Mouse (Mus musculus): ENCODE results near the gene Zbtb3.

GRCm38 (mm10) chr19:8772996-8773395 is 29.4 kb upstream of the Zbtb3 start:
- TF ChIP-seq CTCF (IDR thresholded peaks at IDR 0.05; ENCODE audit: low read depth, low read length) (no peak), POLR2A (IDR thresholded peaks at IDR 0.05; ENCODE audit: borderline replicate concordance, low read depth, low read length) (no peak)

Data from bone marrow macrophage, adult 2 months (primary cell).